ENCODE assay signal across 8 mouse cellular contexts in the genomic region with DNA sequence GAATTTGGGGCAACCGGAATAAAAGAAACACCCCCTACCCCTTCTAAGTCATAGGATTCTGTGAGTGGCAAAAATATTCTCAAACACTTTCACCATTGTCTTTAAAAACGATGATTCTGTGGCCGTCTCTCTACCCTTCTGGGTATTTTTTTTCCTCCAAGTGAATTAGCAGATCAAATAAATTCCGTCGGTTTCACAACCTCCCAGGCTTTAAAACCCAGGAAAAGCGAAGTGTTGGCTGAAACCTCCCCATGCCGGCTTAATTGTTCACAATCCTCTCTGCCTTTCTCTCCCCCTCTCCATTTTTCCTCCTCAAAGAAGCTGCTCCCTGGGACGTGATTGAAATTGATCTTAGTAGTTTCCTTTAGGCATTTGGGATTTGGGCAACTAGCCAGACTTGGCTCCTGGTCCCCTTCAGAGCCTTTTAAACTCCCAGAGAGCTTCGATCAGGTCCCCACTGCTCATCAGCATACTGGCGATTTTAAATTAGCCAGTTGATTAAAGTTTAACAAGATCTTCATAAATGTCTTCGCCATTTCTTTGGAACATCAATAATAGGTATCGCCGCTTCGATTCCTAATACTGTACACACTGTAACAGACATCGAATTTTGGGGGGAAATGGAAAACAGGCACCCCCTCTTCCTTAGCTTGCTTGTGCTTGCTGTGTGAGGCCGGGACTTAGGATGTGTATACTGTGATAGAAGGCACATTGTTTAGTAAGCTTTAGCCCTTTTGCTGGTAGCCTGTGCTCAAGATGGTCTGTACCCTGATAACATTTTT. TPM values are rescaled to one million over a fixed set of nuclear protein-coding genes. Genes with fewer than 3 reads are reported as not detected.
DNase-seq lines count a peak whose midpoint lies in the region; ATAC-seq and TF ChIP-seq lines count a peak whose summit lies in the region.

No protein-coding gene starts in this region.

- TF ChIP-seq CTCF in intestine, postnatal 0 days (IDR thresholded peaks at IDR 0.05; ENCODE audit: low read depth): no peak

- ATAC-seq in intestine, postnatal 0 days: no peak
- ATAC-seq in lung, embryonic 15.5 days (ENCODE audit: borderline replicate concordance, extremely low read depth, low FRiP score, low TSS enrichment): no peak
- ATAC-seq in megakaryocyte-erythroid progenitor cell, adult 5-6 weeks (replicated peaks; ENCODE audit: low FRiP score, low TSS enrichment, poor library complexity, severe bottlenecking): no peak

- H3K9me3 ChIP-seq in intestine, postnatal 0 days (ENCODE audit: control insufficient read depth): no peaks in the 10 kb centered on the region
- H3K9me3 ChIP-seq in lung, embryonic 15.5 days: no peaks in the 10 kb centered on the region

- H3K27ac ChIP-seq in intestine, postnatal 0 days (ENCODE audit: low read depth, low read length): peak overlapping the region; percentile 98
- peak overlapping the region; percentile 97 for H3K27ac ChIP-seq in lung, embryonic 15.5 days

- H3K9ac ChIP-seq in intestine, postnatal 0 days (ENCODE audit: low read depth, low read length): peak overlapping the region; percentile 82
- H3K9ac ChIP-seq in lung, embryonic 15.5 days: peak overlapping the region; percentile 77

- 2% methylated on average over 16 of the region's 16 CpGs for WGBS in intestine, postnatal 0 days
- WGBS in lung, embryonic 15.5 days: 2% methylated on average over 16 of the region's 16 CpGs

- peaks cover 29% of the 10 kb centered on the region for H3K36me3 ChIP-seq in intestine, postnatal 0 days (ENCODE audit: control insufficient read depth, insufficient read depth)
- peaks cover 33% of the 10 kb centered on the region for H3K36me3 ChIP-seq in lung, embryonic 15.5 days

- H3K27me3 ChIP-seq in intestine, postnatal 0 days (replicated peaks; ENCODE audit: control insufficient read depth, insufficient read depth, low read length): no peaks in the 10 kb centered on the region
- no peaks in the 10 kb centered on the region for H3K27me3 ChIP-seq in lung, embryonic 15.5 days

- peak overlapping the region; percentile 96 for H3K4me3 ChIP-seq in intestine, postnatal 0 days (ENCODE audit: low read depth, low read length)
- H3K4me3 ChIP-seq in lung, embryonic 15.5 days: peak overlapping the region; percentile 73

- intact Hi-C loops in gastrocnemius, postnatal 14 days (cut with DNase I; ENCODE audit: low total_unique reads): no loop called here

- DNase-seq in layer of hippocampus, postnatal 36 days: peak; percentile 21 to 35
- no peak for DNase-seq in layer of hippocampus, adult 11-12 months (ENCODE audit: low spot score)
- DNase-seq in brain, adult 2 months (ENCODE audit: low read depth, low spot score): peak; percentile 58
- peak; percentile 34 for DNase-seq in gastrocnemius, postnatal 14 days
- peak; percentile 52 for DNase-seq in right cerebral cortex, postnatal 4 days

- 0 out of 2 replicates have a peak, but pooled peaks cover 3% of the 10 kb centered on the region for H3K4me1 ChIP-seq in intestine, postnatal 0 days (replicated peaks; ENCODE audit: control insufficient read depth, insufficient read depth, low read length)
- peaks cover 18% of the 10 kb centered on the region for H3K4me1 ChIP-seq in lung, embryonic 15.5 days

- peak overlapping the region; percentile 73 for H3K4me2 ChIP-seq in intestine, postnatal 0 days (replicated peaks; ENCODE audit: low read depth)
- peak overlapping the region; percentile 63 for H3K4me2 ChIP-seq in lung, embryonic 15.5 days

RNA-seq across cellular contexts. Expression of a gene that starts 1.5 kb away (rescaled TPM):
- 10 to 100 TPM; 28.6 to 32.6 TPM for total RNA-seq in layer of hippocampus, postnatal 36 days (2021)
- 10 to 100 TPM; 21.8 to 32.9 TPM for total RNA-seq in gastrocnemius, postnatal 14 days (2021)
- polyA plus RNA-seq in intestine, postnatal 0 days (2015; fragmentation: Nextera tagmentation; extraction: Ambion mirVana): 64.4 and 65.3 TPM in 2 replicates
- polyA plus RNA-seq in lung, embryonic 15.5 days (2015; fragmentation: Nextera tagmentation; extraction: Ambion mirVana): 76.4 and 82.9 TPM in 2 replicates
- 4.3 and 10.6 TPM in 2 replicates for total RNA-seq in megakaryocyte-erythroid progenitor cell, adult 5-6 weeks (2014; fragmentation: Nextera tagmentation)
- 79.0 and 116 TPM in 2 replicates for total RNA-seq in megakaryocyte-erythroid progenitor cell, adult 5-6 weeks (2017)
